13 mouse cellular contexts compared by ENCODE assay signal in the genomic region with DNA sequence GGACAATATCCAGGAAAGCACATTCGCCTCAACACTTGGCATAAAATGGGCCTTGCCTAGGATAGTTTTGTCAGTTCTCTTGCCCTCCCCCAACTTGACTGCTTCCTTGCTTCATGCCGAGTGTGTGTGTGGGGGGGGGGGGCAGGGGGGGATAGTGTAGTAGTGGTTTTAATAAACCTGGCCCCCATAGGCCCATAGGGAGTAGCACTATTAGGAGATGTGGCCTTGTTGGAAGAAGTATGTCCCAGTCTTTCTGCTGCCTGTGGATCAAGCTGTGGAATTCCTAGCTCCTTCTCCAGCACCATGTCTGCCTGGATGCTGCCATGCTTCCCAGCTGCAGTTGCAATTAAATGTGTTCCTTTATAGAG.
DNase-seq lines count a peak whose midpoint lies in the region; ATAC-seq and TF ChIP-seq lines count a peak whose summit lies in the region.
"Had no signal": no experiment of that assay in that cellular context is flagged by ENCODE, and none has a peak within 500 bp of the region (broad histone marks: within the 10 kb centered on the region; RNA-seq: fewer than 3 reads in every experiment).

No protein-coding gene starts in this region.

- H3K27ac ChIP-seq in heart, embryonic 10.5 days: peak overlapping the region; percentile 57; the same call in 1 of the 2 replicates
- H3K27ac ChIP-seq in forebrain, postnatal 0 days (ENCODE audit: low read depth, low read length): no peak overlapping the region
- H3K27ac ChIP-seq in midbrain, embryonic 10.5 days (replicated peaks): peak overlapping the region; percentile 43; the same call in 1 of the 2 replicates

- intact Hi-C loops in left cerebral cortex, postnatal 10 days (cut with DNase I): no loop called here

- no peak overlapping the region for H3K9ac ChIP-seq in forebrain, postnatal 0 days

- 41% methylated on average over 2 of the region's 2 CpGs for WGBS in heart, embryonic 10.5 days
- 12% methylated on average over 2 of the region's 2 CpGs for WGBS in forebrain, postnatal 0 days
- WGBS in midbrain, embryonic 10.5 days: 57% methylated on average over 2 of the region's 2 CpGs

- H3K4me3 ChIP-seq in heart, embryonic 10.5 days: no peak overlapping the region
- H3K4me3 ChIP-seq in forebrain, postnatal 0 days (ENCODE audit: low read depth, low read length): no peak overlapping the region
- no peak overlapping the region for H3K4me3 ChIP-seq in midbrain, embryonic 10.5 days
- H3K4me3 ChIP-seq: erythroblast, embryonic 14.5 days had no signal

- peaks cover 24% of the 10 kb centered on the region for H3K4me1 ChIP-seq in heart, embryonic 10.5 days
- H3K4me1 ChIP-seq in forebrain, postnatal 0 days (ENCODE audit: insufficient read depth): 0 out of 2 replicates have a peak, but pooled peaks cover 3% of the 10 kb centered on the region
- H3K4me1 ChIP-seq in midbrain, embryonic 10.5 days: peaks cover 15% of the 10 kb centered on the region

- DNase-seq in heart, embryonic 10.5 days (ENCODE audit: low spot score): no peak
- no peak for DNase-seq in heart, adult 18-20 months
- peak; percentile 12 for DNase-seq in brain, embryonic 14.5 days (ENCODE audit: low read depth)
- DNase-seq in forebrain, postnatal 0 days: no peak
- DNase-seq in midbrain, embryonic 10.5 days (ENCODE audit: low spot score): no peak
- no peak for DNase-seq in left cerebral cortex, postnatal 10 days (ENCODE audit: extremely low spot score in 1 of 2, low spot score in 2 of 2)
- no peak for DNase-seq in embryo, embryonic 10 days (ENCODE audit: low spot score)
- no peak for DNase-seq in MN1 (ENCODE audit: low spot score)
- DNase-seq: cerebellum, adult 11-12 months; gastrocnemius, postnatal 36 days; liver had no signal

- TF ChIP-seq CTCF in brain, embryonic 14.5 days (IDR thresholded peaks at IDR 0.05; ENCODE audit: borderline replicate concordance, extremely low read depth, insufficient read depth, insufficient read length): no peak
- TF ChIP-seq CTCF in forebrain, postnatal 0 days (IDR thresholded peaks at IDR 0.05; ENCODE audit: low read depth): no peak

- 0 out of 2 replicates have a peak overlapping the region, but pooled peaks have one; percentile 13 for H3K4me2 ChIP-seq in forebrain, postnatal 0 days (ENCODE audit: low read depth)

- H3K36me3 ChIP-seq in heart, embryonic 10.5 days: no peaks in the 10 kb centered on the region
- H3K36me3 ChIP-seq in forebrain, postnatal 0 days (ENCODE audit: insufficient read depth): no peaks in the 10 kb centered on the region
- no peaks in the 10 kb centered on the region for H3K36me3 ChIP-seq in midbrain, embryonic 10.5 days

- TF ChIP-seq POLR2A in brain, embryonic 14.5 days (IDR thresholded peaks at IDR 0.05; ENCODE audit: borderline replicate concordance, extremely low read depth, insufficient read depth, insufficient read length, poor library complexity, severe bottlenecking): no peak

- H3K27me3 ChIP-seq in heart, embryonic 10.5 days (ENCODE audit: insufficient read depth, poor library complexity, severe bottlenecking): 0 out of 2 replicates have a peak, but pooled peaks cover 5% of the 10 kb centered on the region
- H3K27me3 ChIP-seq in forebrain, postnatal 0 days (ENCODE audit: insufficient read depth, low read length): 0 out of 2 replicates have a peak, but pooled peaks cover 5% of the 10 kb centered on the region
- H3K27me3 ChIP-seq in midbrain, embryonic 10.5 days (ENCODE audit: low read depth, poor library complexity, severe bottlenecking): peaks cover 15% of the 10 kb centered on the region; the same call in 1 of the 2 replicates

- H3K9me3 ChIP-seq in heart, embryonic 10.5 days: no peaks in the 10 kb centered on the region
- H3K9me3 ChIP-seq in forebrain, postnatal 0 days (ENCODE audit: low read length): no peaks in the 10 kb centered on the region
- H3K9me3 ChIP-seq in midbrain, embryonic 10.5 days (replicated peaks): no peaks in the 10 kb centered on the region
- H3K9me3 ChIP-seq: G1E had no signal

- ATAC-seq in forebrain, postnatal 0 days: no peak
